Mouse (Mus musculus) kidney, postnatal 10 days (tissue): ENCODE data around the gene Cdk8.

ENCODE experiments used
- DNase-seq: peaks from one replicate; pipeline ENCODE4 v3.0.0; 2021; ENCODE audit warnings: mixed read lengths

Gene Cdk8

GRCm38 (mm10) chr5:146234336-146234735 lies 3.3 kb downstream of the Cdk8 start:
- no peak for DNase-seq

- DNase-seq: no peak
These were observed 7.2 kb downstream of the Cdk8 start for GRCm38 (mm10) chr5:146238274-146238673.

GRCm38 (mm10) chr5:146240771-146241170 lies 9.7 kb downstream of the Cdk8 start:
- no peak for DNase-seq

GRCm38 (mm10) chr5:146241202-146241601 lies 10.2 kb downstream of the Cdk8 start:
- DNase-seq: no peak

GRCm38 (mm10) chr5:146245193-146245592 lies 14.2 kb downstream of the Cdk8 start:
- no peak for DNase-seq

GRCm38 (mm10) chr5:146245646-146246370 lies 14.8 kb downstream of the Cdk8 start:
- no peak for DNase-seq

- no peak for DNase-seq
These were observed 15.4 kb downstream of the Cdk8 start for GRCm38 (mm10) chr5:146246386-146246785.

- DNase-seq: no peak
These were observed 16.7 kb downstream of the Cdk8 start for GRCm38 (mm10) chr5:146247709-146248108.

GRCm38 (mm10) chr5:146248746-146249145 lies 17.7 kb downstream of the Cdk8 start:
- no peak for DNase-seq

- no peak for DNase-seq
These were observed 19.5 kb downstream of the Cdk8 start for GRCm38 (mm10) chr5:146250369-146251075.

- no peak for DNase-seq
These were observed 20.8 kb downstream of the Cdk8 start for GRCm38 (mm10) chr5:146251663-146252429.

GRCm38 (mm10) chr5:146253644-146254043 lies 22.6 kb downstream of the Cdk8 start:
- no peak for DNase-seq

GRCm38 (mm10) chr5:146260003-146260402 lies 29.0 kb downstream of the Cdk8 start:
- no peak for DNase-seq

GRCm38 (mm10) chr5:146265934-146266591 lies 35.0 kb downstream of the Cdk8 start:
- no peak for DNase-seq

- DNase-seq: no peak
These were observed 36.7 kb downstream of the Cdk8 start for GRCm38 (mm10) chr5:146267776-146268175.

- no peak for DNase-seq
These were observed 39.6 kb downstream of the Cdk8 start for GRCm38 (mm10) chr5:146270593-146270992.

GRCm38 (mm10) chr5:146271662-146272061 lies 40.6 kb downstream of the Cdk8 start:
- DNase-seq: no peak

GRCm38 (mm10) chr5:146273096-146273495 lies 42.1 kb downstream of the Cdk8 start:
- no peak for DNase-seq

- DNase-seq: no peak
These were observed 43.5 kb downstream of the Cdk8 start for GRCm38 (mm10) chr5:146274420-146275045.

GRCm38 (mm10) chr5:146277513-146277912 lies 46.5 kb downstream of the Cdk8 start:
- DNase-seq: no peak

- no peak for DNase-seq
These were observed 49.0 kb downstream of the Cdk8 start for GRCm38 (mm10) chr5:146280012-146280411.

- no peak for DNase-seq
These were observed 50.3 kb downstream of the Cdk8 start for GRCm38 (mm10) chr5:146281241-146281818.
